Mouse (Mus musculus) activated CD4-positive, CD25-positive, alpha-beta regulatory T cell, adult 4 months (primary cell): Measurements from ENCODE around the gene Btbd2. TPM values are rescaled to one million over a fixed set of nuclear protein-coding genes. Genes with fewer than 3 reads are reported as not detected.
"Not testable (repeated sequence)": the region's sequence is repeated elsewhere in the genome, so short reads cannot be mapped to it uniquely, and the experiment has no call there.

ENCODE experiments used
- ATAC-seq: one replicate; pipeline ENCODE4 v1.8.0; 2017
- polyA plus RNA-seq, 2 experiments: library from polyadenylated mRNA; unstranded; fragments of 100-300 nt; shearing (Covaris generic); gene quantifications; one replicate each; pipeline ENCODE4 v1.2.1; 2017

The Btbd2 gene
- polyA plus RNA-seq, 2 experiments from 2014 or later: 5.5 to 6.1 TPM

GRCm38 (mm10) chr10:80606306-80606705, 50.6 kb downstream of the Btbd2 start:
- ATAC-seq: peak; percentile 52

DNA sequence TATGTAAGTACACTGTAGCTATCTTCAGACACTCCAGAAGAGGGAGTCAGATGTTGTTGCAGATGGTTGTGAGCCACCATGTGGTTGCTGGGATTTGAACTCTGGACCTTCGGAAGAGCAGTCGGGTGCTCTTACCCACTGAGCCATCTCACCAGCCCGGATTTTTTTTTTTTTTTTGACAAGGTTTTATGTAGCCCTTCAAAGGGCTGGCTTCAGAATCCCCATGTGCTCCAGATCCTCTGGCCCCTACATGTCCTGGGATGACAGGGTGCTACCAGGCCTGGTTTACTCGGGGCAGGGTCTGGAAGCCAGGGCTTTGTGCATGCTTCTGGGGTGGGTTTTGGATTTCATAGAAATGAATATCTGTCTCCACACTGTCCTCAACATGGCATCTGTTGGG, 51.1 kb downstream of the Btbd2 start, which contains the start of gene Gm49322:
Gene Gm49322, plus strand, starts transcription at position 301 of the 400 bp plus-strand sequence.
- not testable (repeated sequence) for ATAC-seq

DNA sequence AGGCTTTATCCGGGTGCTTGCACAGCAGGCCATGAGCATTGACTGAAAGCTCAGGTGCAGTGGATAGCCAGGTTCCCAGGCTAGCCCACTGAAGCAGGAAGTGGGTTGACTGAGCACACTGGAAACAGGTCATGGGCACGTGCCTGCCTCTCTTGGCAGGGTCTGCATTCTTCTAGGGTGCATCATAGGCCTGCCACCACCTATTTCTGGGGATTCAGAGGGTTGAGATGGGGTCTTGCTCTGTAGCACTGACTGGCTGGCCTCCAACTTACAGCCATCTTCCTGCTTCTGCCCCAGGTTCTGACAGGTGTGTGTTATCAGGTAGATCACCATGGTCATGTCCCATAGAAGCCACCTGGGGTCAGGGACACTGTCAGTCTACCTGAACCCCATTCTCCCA, 51.9 kb downstream of the Btbd2 start:
- ATAC-seq: no peak

DNA sequence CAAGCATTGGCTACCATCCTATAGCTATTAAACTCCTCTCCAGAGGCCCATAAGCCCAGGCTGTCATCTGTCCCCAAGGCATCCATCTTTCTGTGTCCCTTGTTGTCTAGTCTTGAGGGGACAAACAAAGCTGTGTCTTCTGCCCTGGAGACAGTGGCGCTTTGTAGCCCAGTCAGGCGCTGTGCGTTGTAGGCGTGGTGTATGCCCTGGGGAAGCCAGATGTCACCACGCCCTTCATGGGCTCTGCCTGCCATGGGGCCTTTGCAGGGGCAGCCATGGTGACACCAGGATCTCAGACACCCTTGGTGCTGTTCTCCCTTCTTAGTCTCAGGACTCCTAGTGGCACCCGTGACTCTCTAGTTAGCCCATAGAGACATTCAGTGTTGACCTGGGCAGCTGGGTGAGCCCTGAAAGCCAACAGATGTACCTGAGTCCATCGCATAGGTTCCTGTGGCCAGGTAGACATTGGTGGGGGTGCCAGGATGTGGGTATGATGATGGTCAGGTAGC, 52.8 kb downstream of the Btbd2 start:
- no peak for ATAC-seq

- ATAC-seq: no peak
Observed at GRCm38 (mm10) chr10:80603364-80603763, 53.5 kb downstream of the Btbd2 start.

DNA sequence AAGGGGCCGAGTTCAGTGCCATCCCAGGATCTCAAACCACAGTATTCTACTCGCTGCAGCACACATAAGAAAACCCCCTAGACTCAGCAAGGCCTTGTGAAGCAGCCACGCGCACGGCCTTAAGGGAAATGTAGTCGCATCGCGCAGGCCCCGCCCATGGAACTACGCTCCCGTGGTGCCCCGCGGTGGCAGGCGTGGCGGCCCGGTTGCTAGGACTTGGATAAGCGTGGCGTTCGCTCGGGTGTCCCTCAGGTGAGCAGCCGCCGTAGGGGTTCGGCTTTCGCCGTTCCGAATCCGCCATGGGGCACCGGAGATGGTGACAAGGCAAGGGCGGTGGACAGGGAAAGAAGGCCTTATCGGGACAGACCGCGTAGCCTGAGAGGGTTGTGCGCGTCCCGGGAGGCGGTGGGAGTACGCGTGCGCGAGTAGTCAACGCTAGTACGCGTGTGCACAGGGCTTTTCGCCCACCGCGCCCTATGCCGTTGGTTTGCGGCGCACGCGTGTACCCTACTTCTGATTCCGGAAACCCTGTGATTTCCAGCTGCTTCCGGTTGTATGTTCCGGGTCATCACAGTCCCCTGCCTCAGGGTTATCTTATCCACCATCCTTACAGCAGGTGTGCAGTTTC, 54.1 kb downstream of the Btbd2 start, which contains the start of the genes Scamp4 and Adat3:
Gene Scamp4, plus strand, starts transcription at position 175 of the 628 bp plus-strand sequence.
Gene Adat3, plus strand, starts transcription at position 183 of the 628 bp plus-strand sequence.
- peak; percentile 80 for ATAC-seq

GRCm38 (mm10) chr10:80596318-80596717, 60.6 kb downstream of the Btbd2 start:
- no peak for ATAC-seq

Other genes starting within 250 kb of the Btbd2 start
- 10 to 100 TPM in 1 of 2 experiments, 1 to 10 TPM in 1; 9.3 to 10.7 TPM for gene Tcf3, start 223.4 kb downstream of the Btbd2 start, polyA plus RNA-seq
- gene Onecut3, start 162.2 kb downstream of the Btbd2 start, polyA plus RNA-seq: not detected
- gene Atp8b3, start 117.9 kb downstream of the Btbd2 start, polyA plus RNA-seq: not detected
- 10 to 100 TPM; 13.0 to 13.4 TPM for gene Rexo1, start 95.5 kb downstream of the Btbd2 start, polyA plus RNA-seq
- gene Klf16, start 79.8 kb downstream of the Btbd2 start, polyA plus RNA-seq: 1 to 10 TPM; 5.2 to 8.1 TPM
- 10 to 100 TPM in 1 of 2 experiments, 1 to 10 TPM in 1; 9.4 to 11.8 TPM for gene Abhd17a, start 66.7 kb downstream of the Btbd2 start, polyA plus RNA-seq
- 100 to 1,000 TPM; 104 to 107 TPM for gene Scamp4, start 54.2 kb downstream of the Btbd2 start, polyA plus RNA-seq
- gene Adat3, start 54.2 kb downstream of the Btbd2 start, polyA plus RNA-seq: 1 to 10 TPM; 2.5 to 3.7 TPM
- gene Gm49322, start 51.0 kb downstream of the Btbd2 start, polyA plus RNA-seq: 10 to 100 TPM in 1 of 2 experiments, 1 to 10 TPM in 1; 9.5 to 11.5 TPM
- gene Csnk1g2, start 34.2 kb downstream of the Btbd2 start, polyA plus RNA-seq: 10 to 100 TPM; 13.3 to 16.1 TPM
- 10 to 100 TPM; 56.1 to 64.2 TPM for gene Mknk2, start 21.0 kb upstream of the Btbd2 start, polyA plus RNA-seq
- gene Mob3a, start 44.9 kb upstream of the Btbd2 start, polyA plus RNA-seq: 100 to 1,000 TPM; 212 to 221 TPM
- gene Izumo4, start 45.1 kb upstream of the Btbd2 start, polyA plus RNA-seq: 10 to 100 TPM; 80.1 to 96.5 TPM
- gene Ap3d1, start 85.2 kb upstream of the Btbd2 start, polyA plus RNA-seq: 10 to 100 TPM; 22.7 to 24.0 TPM
- 10 to 100 TPM; 13.6 to 18.0 TPM for gene Dot1l, start 98.1 kb upstream of the Btbd2 start, polyA plus RNA-seq
- 10 to 100 TPM; 18.9 to 19.9 TPM for gene Sf3a2, start 141.1 kb upstream of the Btbd2 start, polyA plus RNA-seq
- 100 to 1,000 TPM; 121 to 156 TPM for gene Plekhj1, start 141.6 kb upstream of the Btbd2 start, polyA plus RNA-seq
- not detected for gene Amh, start 148.2 kb upstream of the Btbd2 start, polyA plus RNA-seq
- gene Jsrp1, start 156.4 kb upstream of the Btbd2 start, polyA plus RNA-seq: not detected
- gene Oaz1, start 169.6 kb upstream of the Btbd2 start, polyA plus RNA-seq: 1,000 to 10,000 TPM; 1,826 to 2,667 TPM
- not detected for gene Lingo3, start 187.0 kb upstream of the Btbd2 start, polyA plus RNA-seq
- 100 to 1,000 TPM; 202 to 214 TPM for gene Lsm7, start 198.1 kb upstream of the Btbd2 start, polyA plus RNA-seq
- 10 to 100 TPM in 1 of 2 experiments, 1 to 10 TPM in 1; 8.9 to 18.4 TPM for gene Sppl2b, start 198.2 kb upstream of the Btbd2 start, polyA plus RNA-seq
- gene Tmprss9, start 214.8 kb upstream of the Btbd2 start, polyA plus RNA-seq: not detected
- gene Timm13, start 243.9 kb upstream of the Btbd2 start, polyA plus RNA-seq: 100 to 1,000 TPM; 228 to 262 TPM